Mouse (Mus musculus) kidney, postnatal 0 days (tissue): ENCODE measurements around the gene Enthd1. TPM values are rescaled to one million over a fixed set of nuclear protein-coding genes. Genes with fewer than 3 reads are reported as not detected.

Source experiments
- ATAC-seq: fragments of 200-750 bp; cut with Nextera tagmentation; replicated peaks from 2 replicates; pipeline ENCODE4 v1.8.0; 2017; ENCODE audit warnings: low read depth, moderate number of reproducible peaks, moderate TSS enrichment, moderate library complexity; ENCODE audit not compliant: low FRiP score
- DNase-seq: peaks from one replicate; pipeline ENCODE4 v3.0.0-alpha.2; 2016; ENCODE audit warnings: low spot score
- H3K27ac ChIP-seq: fragments of 300-500 bp; sonication (generic); 2 replicates; pipeline ENCODE4 v1.5.1; 2014; ENCODE audit warnings: mild to moderate bottlenecking
- H3K27me3 ChIP-seq: fragments of 300-500 bp; sonication (generic); 2 replicates; pipeline ENCODE4 v1.6.1; 2014; ENCODE audit warnings: low read length, mixed read lengths; ENCODE audit not compliant: insufficient read depth
- H3K36me3 ChIP-seq: fragments of 300-500 bp; sonication (generic); 2 replicates; pipeline ENCODE4 v1.6.1; 2014; ENCODE audit warnings: low read length, mixed read lengths; ENCODE audit not compliant: insufficient read depth
- H3K4me1 ChIP-seq: fragments of 300-500 bp; sonication (generic); replicated peaks from 2 replicates; pipeline ENCODE4 v1.6.1; 2014; ENCODE audit warnings: antibody characterized with exemption, low read length, mixed read lengths; ENCODE audit not compliant: insufficient read depth
- H3K4me2 ChIP-seq: fragments of 300-500 bp; sonication (generic); 2 replicates; pipeline ENCODE4 v1.6.1; 2014; ENCODE audit warnings: mild to moderate bottlenecking, low read length, moderate library complexity, mixed read lengths
- H3K4me3 ChIP-seq: fragments of 300-500 bp; sonication (generic); replicated peaks from 2 replicates; pipeline ENCODE4 v1.5.1; 2014; ENCODE audit warnings: low read depth, low read length
- H3K9ac ChIP-seq: fragments of 300-500 bp; sonication (generic); 2 replicates; pipeline ENCODE4 v1.6.1; 2014; ENCODE audit warnings: low read depth, low read length
- H3K9me3 ChIP-seq: fragments of 300-500 bp; sonication (generic); replicated peaks from 2 replicates; pipeline ENCODE4 v1.6.1; 2016; ENCODE audit warnings: low read length, inconsistent platforms, mixed read lengths
- CTCF ChIP-seq: IDR thresholded peaks from 2 replicates; pipeline ENCODE4 v1.5.1; 2016; ENCODE audit warnings: antibody characterized with exemption, low read depth, mild to moderate bottlenecking, moderate library complexity
- WGBS: fragments of 180-500 bp; shearing (Covaris S2); extraction: QIAGEN DNeasy Blood & Tissue Kit; methylation state at CpG from one replicate; pipeline ENCODE4 v1.1.7; 2014; 5-methylcytosine and 5-hydroxymethylcytosine counted together
- polyA plus RNA-seq: library from polyadenylated mRNA; unstranded; fragments of >200 nt; fragmentation: Nextera tagmentation; extraction: Ambion mirVana; gene quantifications from 2 replicates; pipeline ENCODE4 v1.2.1, GENCODE M21; 2015

Gene Enthd1
- polyA plus RNA-seq, 1 experiment from 2014 or later = not detected

DNA sequence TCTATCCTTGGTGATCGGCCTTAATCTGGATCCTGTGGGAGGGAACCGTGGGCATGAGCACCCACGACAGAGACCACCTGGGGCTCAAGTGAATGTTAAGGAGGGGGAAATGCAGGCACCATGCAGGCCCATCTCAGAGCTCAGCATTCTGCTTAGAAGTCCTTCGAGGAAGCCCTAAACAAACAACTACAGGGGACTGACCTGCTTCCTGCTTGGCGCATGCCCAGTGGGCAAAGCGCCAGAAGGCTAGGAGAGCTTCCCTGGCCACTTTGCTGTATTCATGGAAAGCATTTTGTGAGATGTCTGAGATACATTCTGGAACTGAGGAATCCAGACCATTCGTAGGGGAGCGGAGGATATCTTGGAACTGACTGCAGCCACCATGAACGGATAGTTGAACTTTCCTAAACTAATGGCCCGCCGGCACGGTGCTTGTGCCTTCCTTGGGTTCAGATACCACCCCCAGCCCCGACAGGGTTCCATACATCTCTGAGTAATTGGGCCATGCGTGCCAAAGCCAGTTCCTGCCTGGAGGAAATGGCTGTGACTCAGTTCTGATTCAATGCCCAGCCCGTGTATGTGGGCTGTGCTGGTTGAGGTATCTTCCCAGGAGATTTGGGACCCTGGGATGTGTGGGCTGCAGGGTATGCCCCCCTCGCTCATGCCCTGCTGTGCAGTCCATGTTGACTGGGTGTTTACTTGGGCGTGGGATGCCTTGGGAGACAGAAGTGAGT lies 150.8 kb downstream of the Enthd1 start:
- 58% methylated on average over 17 of the region's 17 CpGs for WGBS
- no peaks in the 10 kb centered on the region for H3K9me3 ChIP-seq
- no peak overlapping the region for H3K4me3 ChIP-seq
- no peak overlapping the region for H3K27ac ChIP-seq
- H3K36me3 ChIP-seq = no peaks in the 10 kb centered on the region
- no peak overlapping the region for H3K9ac ChIP-seq
- no peak for ATAC-seq
- DNase-seq = peak; percentile 65
- H3K4me2 ChIP-seq = no peak overlapping the region
- no peak for TF ChIP-seq CTCF
- H3K27me3 ChIP-seq = no peaks in the 10 kb centered on the region
- H3K4me1 ChIP-seq = 0 out of 2 replicates have a peak, but pooled peaks cover 10% of the 10 kb centered on the region

DNA sequence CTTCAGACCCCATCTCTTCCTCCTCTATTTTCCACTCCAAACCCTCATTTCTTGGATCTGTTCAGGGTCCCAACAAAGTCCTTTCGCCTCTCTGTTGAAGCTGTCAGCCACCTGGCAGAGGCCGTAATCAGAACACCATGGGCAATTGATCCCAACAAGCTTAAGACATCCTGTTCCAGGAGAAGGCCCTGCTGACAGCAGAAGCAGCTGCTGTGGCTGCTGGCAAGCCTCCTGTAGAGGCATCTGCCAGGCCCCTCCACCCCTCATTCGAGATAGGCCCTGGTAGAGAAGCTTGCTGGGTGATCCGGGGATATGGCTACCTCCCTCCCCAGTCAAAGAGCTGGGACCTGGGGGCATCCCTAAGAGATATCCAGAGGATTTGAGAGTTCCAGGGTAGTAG lies 151.9 kb downstream of the Enthd1 start:
- ATAC-seq = no peak
- peaks cover 15% of the 10 kb centered on the region; the same call in 1 of the 2 replicates for H3K4me1 ChIP-seq
- DNase-seq = no peak
- H3K27me3 ChIP-seq = no peaks in the 10 kb centered on the region
- no peak overlapping the region for H3K4me2 ChIP-seq
- H3K9me3 ChIP-seq = no peaks in the 10 kb centered on the region
- no peak for TF ChIP-seq CTCF
- no peak overlapping the region for H3K4me3 ChIP-seq
- no peaks in the 10 kb centered on the region for H3K36me3 ChIP-seq
- WGBS = 50% methylated on average over 4 of the region's 4 CpGs
- H3K9ac ChIP-seq = no peak overlapping the region
- H3K27ac ChIP-seq = no peak overlapping the region

DNA sequence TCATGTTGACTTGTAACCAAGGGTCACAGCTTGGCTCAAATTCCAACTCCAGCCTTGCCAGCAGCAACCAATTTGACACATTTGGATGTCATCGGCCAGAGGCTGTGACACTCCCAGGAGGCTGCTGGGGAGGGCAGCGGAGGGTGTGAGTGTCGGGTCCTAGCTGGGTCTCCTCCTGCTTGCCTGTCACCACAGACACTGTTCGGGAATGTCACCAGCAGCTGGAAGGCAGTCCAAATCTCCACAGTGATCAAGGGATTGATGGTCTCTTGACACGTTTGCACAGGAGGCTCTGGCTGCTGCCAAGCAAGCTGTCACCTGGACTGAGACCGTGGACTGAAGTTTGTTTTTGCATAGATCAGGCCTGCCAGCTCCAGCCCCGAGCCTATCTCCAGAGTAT lies 154.3 kb downstream of the Enthd1 start:
- Histone ChIP-seq H3K9ac (no peak overlapping the region), H3K27ac (no peak overlapping the region), H3K4me3 (no peak overlapping the region), H3K4me2 (no peak overlapping the region), H3K27me3 (no peaks in the 10 kb centered on the region), H3K9me3 (no peaks in the 10 kb centered on the region), H3K4me1 (peaks cover 15% of the 10 kb centered on the region), H3K36me3 (no peaks in the 10 kb centered on the region)
- DNase-seq (no peak), ATAC-seq (no peak)
- TF ChIP-seq CTCF = no peak
- 53% methylated on average over 7 of the region's 7 CpGs for WGBS

DNA sequence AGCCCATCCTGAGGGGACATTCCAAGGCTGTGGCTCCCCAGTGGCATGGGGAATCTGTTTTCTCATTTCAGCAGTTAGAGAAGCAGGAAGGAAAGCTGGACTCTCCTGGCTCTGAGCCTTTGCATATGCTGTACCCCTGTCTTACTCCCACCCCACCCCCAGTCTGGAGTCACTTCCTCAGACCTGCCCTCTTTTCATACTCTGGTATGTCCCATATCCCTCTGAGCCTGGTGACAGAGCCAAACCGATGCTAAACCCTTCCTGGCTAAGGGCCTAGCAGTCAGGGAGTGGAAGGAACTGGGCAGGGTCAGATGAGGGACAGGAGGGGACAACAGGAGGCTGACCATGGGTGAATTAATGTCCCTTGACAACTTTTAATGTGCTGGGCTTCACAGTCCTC lies 157.1 kb downstream of the Enthd1 start:
- Histone ChIP-seq H3K36me3 (no peaks in the 10 kb centered on the region), H3K4me3 (no peak overlapping the region), H3K9ac (no peak overlapping the region), H3K27me3 (no peaks in the 10 kb centered on the region), H3K9me3 (no peaks in the 10 kb centered on the region), H3K4me2 (no peak overlapping the region), H3K4me1 (peaks cover 4% of the 10 kb centered on the region), H3K27ac (peak overlapping the region; percentile 54)
- 0 out of 2 replicates have a peak, but pooled peaks have one; percentile 3 for TF ChIP-seq CTCF
- DNase-seq = peak; percentile 85
- ATAC-seq = peak; percentile 77
- WGBS = 4% methylated on average over 1 of the region's 1 CpGs

Other genes starting within 250 kb of the Enthd1 start
- gene Grap2, start 7.4 kb upstream of the Enthd1 start, polyA plus RNA-seq = 0.09 and 0.18 TPM in 2 replicates
- 5.6 and 6.1 TPM in 2 replicates for gene Fam83f, start 106.7 kb upstream of the Enthd1 start, polyA plus RNA-seq
- gene Tnrc6b, start 146.2 kb upstream of the Enthd1 start, polyA plus RNA-seq = 11.2 and 15.4 TPM in 2 replicates